Comparison of ENCODE assay signal across 28 mouse cellular contexts in genomic region chr14:32509443-32509961, GRCm38 (mm10). TPM values are rescaled to one million over a fixed set of nuclear protein-coding genes. Genes with fewer than 3 reads are reported as not detected.
DNase-seq lines count a peak whose midpoint lies in the region; ATAC-seq and TF ChIP-seq lines count a peak whose summit lies in the region.
"Had no signal": no experiment of that assay in that cellular context is flagged by ENCODE, and none has a peak within 500 bp of the region (broad histone marks: within the 10 kb centered on the region; RNA-seq: fewer than 3 reads in every experiment).

No protein-coding gene starts in this region.

- no peak for TF ChIP-seq CTCF in testis, adult 2 months (IDR thresholded peaks at IDR 0.05; ENCODE audit: control insufficient read depth, insufficient read depth, insufficient replicate concordance, low read depth, low read length)

- peak; percentile 43 for ATAC-seq in megakaryocyte, adult 5-6 weeks (ENCODE audit: poor library complexity, severe bottlenecking)
- ATAC-seq: forebrain, embryonic 15.5 days; hindbrain, postnatal 0 days; inflammation-experienced regulatory T-cells, adult 6 months had no signal

- peaks cover 4% of the 10 kb centered on the region; the same call in 1 of the 2 replicates for H3K4me1 ChIP-seq in testis, adult 2 months (ENCODE audit: control insufficient read depth, insufficient read depth, low read length)

- H3K36me3 ChIP-seq in testis, adult 2 months (ENCODE audit: control insufficient read depth, insufficient read depth, low read length), result no peaks in the 10 kb centered on the region
- H3K36me3 ChIP-seq: embryonic facial prominence, embryonic 10.5 days; embryonic facial prominence, embryonic 13.5 days; forebrain, embryonic 12.5 days; forebrain, embryonic 15.5 days; heart, embryonic 10.5 days; heart, embryonic 13.5 days had no signal

- H3K27me3 ChIP-seq in testis, adult 2 months (ENCODE audit: control insufficient read depth, insufficient read depth, low read length), result no peaks in the 10 kb centered on the region
- H3K27me3 ChIP-seq: embryonic facial prominence, embryonic 13.5 days; forebrain, embryonic 12.5 days; forebrain, embryonic 15.5 days; heart, embryonic 13.5 days had no signal

- TF ChIP-seq POLR2A in testis, adult 2 months (IDR thresholded peaks at IDR 0.05; ENCODE audit: control insufficient read depth, low read depth, low read length), result no peak; the same call in 1 of the 2 replicates

- DNase-seq in testis, postnatal 14 days (ENCODE audit: low spot score), result no peak
- peak; percentile 68 for DNase-seq in MEL-GATA-1-ER (ENCODE audit: extremely low read depth, low read depth)
- DNase-seq in retina, postnatal 1 day, result no peak
- no peak for DNase-seq in embryo, embryonic 10.5 days (ENCODE audit: low spot score)
- DNase-seq: adrenal gland, adult 2 months; adrenal gland, postnatal 14 days; cerebellum, adult 11 months; cerebellum, adult 2 months; cerebellum, adult 9-11 months; embryo, embryonic 11 days; gastrocnemius, postnatal 25 days; heart, adult 2 months; heart, postnatal 14 days; heart, postnatal 4 days had no signal

- H3K4me3 ChIP-seq in testis, adult 2 months (ENCODE audit: control insufficient read depth, low read depth, low read length), result peak overlapping the region; percentile 82
- H3K4me3 ChIP-seq: embryonic facial prominence, embryonic 10.5 days; embryonic facial prominence, embryonic 13.5 days; erythroblast, embryonic 14.5 days; forebrain, embryonic 12.5 days; forebrain, embryonic 15.5 days; heart, adult 2 months; heart, embryonic 10.5 days; heart, embryonic 13.5 days had no signal

- H3K27ac ChIP-seq in testis, adult 2 months (ENCODE audit: control insufficient read depth, insufficient read depth, low read depth, low read length), result peak overlapping the region; percentile 63
- H3K27ac ChIP-seq: embryonic facial prominence, embryonic 10.5 days; embryonic facial prominence, embryonic 13.5 days; forebrain, embryonic 12.5 days; forebrain, embryonic 15.5 days; heart, adult 2 months; heart, embryonic 10.5 days; heart, embryonic 13.5 days; hindbrain, embryonic 14.5 days; hindbrain, postnatal 0 days had no signal

RNA-seq across cellular contexts. Expression of gene Ercc6, which starts 3.8 kb away (rescaled TPM):
- polyA plus RNA-seq in testis, adult 2 months (2012; rRNA removed), result 5.5 and 8.0 TPM in 2 replicates
- total RNA-seq in megakaryocyte, adult 5-6 weeks (2015), result 5.9 and 7.2 TPM in 2 replicates
- total RNA-seq in megakaryocyte, adult 5-6 weeks (2017), result 8.7 and 13.5 TPM in 2 replicates

RNA-seq across cellular contexts. Expression of gene Chat, which starts 43.7 kb away (rescaled TPM):
- polyA plus RNA-seq in testis, adult 2 months (2012; rRNA removed), result 0.05 and 0.10 TPM in 2 replicates
- not detected in 2 replicates for total RNA-seq in megakaryocyte, adult 5-6 weeks (2015)
- total RNA-seq in megakaryocyte, adult 5-6 weeks (2017), result not detected in 2 replicates
- total RNA-seq: adrenal gland, adult 2 months; adrenal gland, postnatal 14 days; gastrocnemius, adult 8-10 months; gastrocnemius, postnatal 25 days; heart, adult 2 months; heart, postnatal 14 days; heart, postnatal 4 days had no signal
- polyA plus RNA-seq: adrenal gland, adult 2 months; erythroblast, embryonic 14.5 days; gonadal fat pad, adult 2 months; inflammation-experienced regulatory T-cells, adult 6 months had no signal

RNA-seq across cellular contexts. Expression of gene Slc18a3, which starts 44.9 kb away (rescaled TPM):
- 3.0 and 3.1 TPM in 2 replicates for polyA plus RNA-seq in testis, adult 2 months (2012; rRNA removed)
- total RNA-seq in megakaryocyte, adult 5-6 weeks (2015), result not detected in 2 replicates
- total RNA-seq in megakaryocyte, adult 5-6 weeks (2017), result not detected in 2 replicates
- total RNA-seq: adrenal gland, adult 2 months; adrenal gland, postnatal 14 days; gastrocnemius, adult 8-10 months; gastrocnemius, postnatal 25 days; heart, postnatal 14 days had no signal
- polyA plus RNA-seq: erythroblast, embryonic 14.5 days; gonadal fat pad, adult 2 months; inflammation-experienced regulatory T-cells, adult 6 months had no signal
